Mouse (Mus musculus): ENCODE data around the gene Exoc2.
A peak's percentile ranks its signal among the peaks of the same experiment; 100 is the strongest.

Gene Exoc2

GRCm38 (mm10) chr13:30766636-30767476, 207.0 kb downstream of the Exoc2 start:
- DNase-seq: peak; percentile 41 to 43

- peak in 1 of 2 experiments; percentile 58 for DNase-seq
Observed at GRCm38 (mm10) chr13:30765906-30766305, 208.0 kb downstream of the Exoc2 start.

- no peak for DNase-seq
Observed at GRCm38 (mm10) chr13:30764014-30764740, 209.7 kb downstream of the Exoc2 start.
